Mouse (Mus musculus): ENCODE measurements at regions not wholly inside any gene's neighbourhood (a gene's known extent, or its start where the extent isn't known, plus 50 kb on each side); places are given as distances from the start of the nearest gene placed in this dataset.

DNA sequence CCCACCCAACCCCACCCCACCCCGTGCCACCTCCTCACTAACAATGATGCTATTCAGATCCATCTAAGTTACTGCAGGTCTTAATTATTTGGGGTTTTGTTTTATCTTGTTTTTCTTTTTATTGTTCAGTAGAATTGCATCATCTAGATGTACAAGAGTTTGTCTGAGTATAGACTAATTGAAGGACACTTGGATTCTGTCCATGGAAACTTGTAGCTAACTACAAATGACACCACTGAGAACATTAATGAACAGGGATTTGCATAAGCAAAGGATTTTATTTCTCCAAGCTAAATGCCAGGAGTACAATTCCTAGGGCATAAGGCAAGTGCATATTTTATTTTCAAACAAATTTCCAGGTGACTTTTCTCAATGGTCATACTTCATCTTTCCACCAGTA, 318.4 kb upstream of the Slc7a11 start:
- Histone ChIP-seq H3K27me3 (replicated peaks) (no peaks in the 10 kb centered on the region), H3K9ac (no peak overlapping the region), H3K4me3 (no peak overlapping the region), H3K36me3 (no peaks in the 10 kb centered on the region), H3K4me2 (no peak overlapping the region), H3K27ac (ENCODE audit: poor library complexity, severe bottlenecking) (no peak overlapping the region), H3K4me1 (replicated peaks) (no peaks in the 10 kb centered on the region), H3K9me3 (replicated peaks) (no peaks in the 10 kb centered on the region)
- 0% methylated on average over 1 of the region's 1 CpGs for WGBS
- no peak for ATAC-seq (ENCODE audit: insufficient number of reproducible peaks, low FRiP score)

GRCm38 (mm10) chr3:50758106-50758505, 314.7 kb upstream of the Slc7a11 start:
- H3K27me3 ChIP-seq (replicated peaks), result no peaks in the 10 kb centered on the region
- no peak overlapping the region for H3K4me2 ChIP-seq
- no peaks in the 10 kb centered on the region for H3K4me1 ChIP-seq (replicated peaks)
- 82% methylated on average over 1 of the region's 1 CpGs for WGBS
- H3K4me3 ChIP-seq, result no peak overlapping the region
- no peaks in the 10 kb centered on the region for H3K9me3 ChIP-seq (replicated peaks)
- no peak for ATAC-seq (ENCODE audit: insufficient number of reproducible peaks, low FRiP score)
- H3K36me3 ChIP-seq, result no peaks in the 10 kb centered on the region
- no peak overlapping the region for H3K9ac ChIP-seq
- H3K27ac ChIP-seq (ENCODE audit: poor library complexity, severe bottlenecking), result no peak overlapping the region

- Histone ChIP-seq H3K27ac (ENCODE audit: poor library complexity, severe bottlenecking) (no peak overlapping the region), H3K27me3 (replicated peaks) (no peaks in the 10 kb centered on the region), H3K4me1 (replicated peaks) (0 out of 2 replicates have a peak, but pooled peaks cover 3% of the 10 kb centered on the region), H3K36me3 (no peaks in the 10 kb centered on the region), H3K9me3 (replicated peaks) (no peaks in the 10 kb centered on the region), H3K9ac (no peak overlapping the region), H3K4me2 (no peak overlapping the region), H3K4me3 (no peak overlapping the region)
- 81% methylated on average over 1 of the region's 1 CpGs for WGBS
- ATAC-seq (ENCODE audit: insufficient number of reproducible peaks, low FRiP score), result no peak
Measured at GRCm38 (mm10) chr3:50737173-50737572, 293.8 kb upstream of the Slc7a11 start.

- WGBS, result 79% methylated on average over 5 of the region's 5 CpGs
- H3K27ac ChIP-seq (ENCODE audit: poor library complexity, severe bottlenecking), result no peak overlapping the region
- no peak overlapping the region for H3K4me2 ChIP-seq
- no peaks in the 10 kb centered on the region for H3K4me1 ChIP-seq (replicated peaks)
- no peaks in the 10 kb centered on the region for H3K9me3 ChIP-seq (replicated peaks)
- no peaks in the 10 kb centered on the region for H3K27me3 ChIP-seq (replicated peaks)
- H3K9ac ChIP-seq, result no peak overlapping the region
- no peak for ATAC-seq (ENCODE audit: insufficient number of reproducible peaks, low FRiP score)
- no peak overlapping the region for H3K4me3 ChIP-seq
- H3K36me3 ChIP-seq, result no peaks in the 10 kb centered on the region
Measured at GRCm38 (mm10) chr3:50719035-50719434, 275.6 kb upstream of the Slc7a11 start.

GRCm38 (mm10) chr3:50713463-50713862, 270.0 kb upstream of the Slc7a11 start:
- no peak for ATAC-seq (ENCODE audit: insufficient number of reproducible peaks, low FRiP score)
- H3K9ac ChIP-seq, result no peak overlapping the region
- WGBS, result 82% methylated on average over 6 of the region's 6 CpGs

GRCm38 (mm10) chr3:50709415-50709989, 266.1 kb upstream of the Slc7a11 start:
- Histone ChIP-seq H3K4me1 (replicated peaks) (peaks cover 8% of the 10 kb centered on the region; the same call in 1 of the 2 replicates), H3K27ac (ENCODE audit: poor library complexity, severe bottlenecking) (no peak overlapping the region), H3K9me3 (replicated peaks) (no peaks in the 10 kb centered on the region), H3K36me3 (no peaks in the 10 kb centered on the region), H3K4me3 (no peak overlapping the region), H3K4me2 (peak overlapping the region; percentile 31; the same call in 1 of the 2 replicates), H3K27me3 (replicated peaks) (no peaks in the 10 kb centered on the region), H3K9ac (no peak overlapping the region)
- WGBS, result 18% methylated on average over 12 of the region's 12 CpGs
- ATAC-seq (ENCODE audit: insufficient number of reproducible peaks, low FRiP score), result no peak

More at GRCm38 (mm10) chr3:50713463-50713862, 270.0 kb upstream of the Slc7a11 start:
- no peak overlapping the region for H3K4me3 ChIP-seq
- H3K4me2 ChIP-seq, result no peak overlapping the region
- no peaks in the 10 kb centered on the region for H3K27me3 ChIP-seq (replicated peaks)
- no peaks in the 10 kb centered on the region for H3K36me3 ChIP-seq
- H3K27ac ChIP-seq (ENCODE audit: poor library complexity, severe bottlenecking), result no peak overlapping the region
- no peaks in the 10 kb centered on the region for H3K9me3 ChIP-seq (replicated peaks)
- peaks cover 8% of the 10 kb centered on the region; the same call in 1 of the 2 replicates for H3K4me1 ChIP-seq (replicated peaks)

GRCm38 (mm10) chr3:50706707-50707106, 263.3 kb upstream of the Slc7a11 start:
- no peak for ATAC-seq (ENCODE audit: insufficient number of reproducible peaks, low FRiP score)
- Histone ChIP-seq H3K4me3 (no peak overlapping the region), H3K9me3 (replicated peaks) (peaks cover 8% of the 10 kb centered on the region), H3K9ac (no peak overlapping the region), H3K36me3 (no peaks in the 10 kb centered on the region), H3K4me2 (no peak overlapping the region), H3K4me1 (replicated peaks) (peaks cover 8% of the 10 kb centered on the region; the same call in 1 of the 2 replicates), H3K27me3 (replicated peaks) (no peaks in the 10 kb centered on the region), H3K27ac (ENCODE audit: poor library complexity, severe bottlenecking) (no peak overlapping the region)
- 68% methylated on average over 2 of the region's 2 CpGs for WGBS

DNA sequence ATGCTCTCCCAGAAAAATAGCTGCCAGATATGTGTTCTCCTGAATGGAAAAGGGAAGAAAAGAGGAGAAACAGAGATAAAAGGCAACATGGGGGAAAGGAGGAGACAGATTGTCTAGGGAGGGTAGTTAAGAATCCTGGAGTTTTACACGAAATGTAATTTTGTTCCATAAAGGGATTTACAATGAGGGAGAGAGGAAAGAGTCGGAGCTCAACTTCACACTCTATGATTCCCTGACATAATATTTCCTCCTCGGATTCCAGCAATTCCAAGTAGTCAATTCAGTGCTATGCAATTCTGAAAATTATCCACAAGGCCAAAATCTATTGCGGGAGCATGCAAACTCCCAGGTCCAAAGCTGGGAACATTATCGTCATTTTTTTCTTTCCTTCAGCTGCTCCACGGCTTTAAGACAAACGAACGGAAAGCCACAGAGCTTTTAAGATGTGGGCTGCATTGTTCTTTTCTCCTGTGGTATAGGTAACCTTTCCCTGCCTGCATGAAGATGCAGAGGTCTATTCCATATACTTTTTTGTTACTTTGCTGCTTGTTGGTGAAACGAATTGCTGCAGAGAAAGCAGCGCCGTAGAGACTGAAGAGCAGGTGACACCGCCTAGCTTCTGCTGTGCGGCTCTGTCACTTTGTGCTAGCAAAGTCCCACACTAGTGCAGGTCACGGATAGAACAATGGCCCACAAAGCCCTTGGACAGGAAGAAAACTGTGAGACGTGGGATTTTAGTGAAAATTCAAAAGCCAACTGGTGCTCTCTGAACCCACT, 251.7 kb upstream of the Slc7a11 start:
- Histone ChIP-seq H3K27me3 (replicated peaks) (no peaks in the 10 kb centered on the region), H3K4me2 (no peak overlapping the region), H3K27ac (ENCODE audit: poor library complexity, severe bottlenecking) (no peak overlapping the region), H3K9me3 (replicated peaks) (no peaks in the 10 kb centered on the region), H3K36me3 (no peaks in the 10 kb centered on the region), H3K4me1 (replicated peaks) (no peaks in the 10 kb centered on the region), H3K4me3 (no peak overlapping the region), H3K9ac (no peak overlapping the region)
- ATAC-seq (ENCODE audit: insufficient number of reproducible peaks, low FRiP score), result no peak
- 73% methylated on average over 15 of the region's 15 CpGs for WGBS

DNA sequence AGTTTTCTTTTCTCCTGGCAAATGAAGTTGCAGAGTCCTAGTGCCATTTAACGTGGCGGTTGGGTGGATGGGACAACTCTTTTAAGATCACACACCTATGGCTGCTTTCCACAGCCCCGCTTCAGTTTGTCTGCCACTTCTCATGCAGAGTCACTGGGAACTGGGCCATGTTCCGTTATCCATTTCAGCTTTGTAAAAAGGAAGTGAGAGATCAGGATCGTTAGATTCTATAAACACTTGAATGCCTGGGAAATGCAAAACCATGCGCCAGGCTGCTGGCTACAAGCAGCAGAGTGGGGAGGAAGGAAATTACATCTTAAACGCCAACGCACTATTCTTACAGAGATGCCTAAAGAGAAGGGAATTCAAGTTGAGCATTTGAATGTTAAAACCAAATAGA, 251.1 kb upstream of the Slc7a11 start:
- Histone ChIP-seq H3K27ac (ENCODE audit: poor library complexity, severe bottlenecking) (no peak overlapping the region; the same call in 1 of the 2 replicates), H3K4me2 (no peak overlapping the region), H3K4me3 (no peak overlapping the region), H3K9ac (no peak overlapping the region), H3K27me3 (replicated peaks) (no peaks in the 10 kb centered on the region), H3K4me1 (replicated peaks) (no peaks in the 10 kb centered on the region), H3K9me3 (replicated peaks) (no peaks in the 10 kb centered on the region), H3K36me3 (no peaks in the 10 kb centered on the region)
- WGBS, result 47% methylated on average over 8 of the region's 8 CpGs
- no peak for ATAC-seq (ENCODE audit: insufficient number of reproducible peaks, low FRiP score)

DNA sequence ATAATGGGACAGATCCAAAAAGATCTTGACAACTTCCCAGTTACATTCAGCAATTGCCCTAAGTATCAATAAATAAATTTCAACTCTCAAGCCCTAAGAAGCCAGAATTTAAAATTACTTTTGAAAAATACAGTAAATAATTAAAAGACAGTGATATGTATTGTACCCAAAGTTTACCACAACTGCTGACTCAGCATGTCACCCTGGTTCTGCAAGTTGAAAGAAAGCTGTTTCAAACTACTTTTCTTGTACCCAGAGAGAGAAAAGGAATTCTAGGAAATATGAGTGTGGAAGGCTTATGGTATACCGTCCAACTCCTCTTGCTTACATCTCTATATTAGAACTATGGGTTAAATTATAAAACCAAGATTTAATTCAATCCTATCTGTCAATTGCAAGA, 248.9 kb upstream of the Slc7a11 start:
- WGBS, result 90% methylated on average over 1 of the region's 1 CpGs
- Histone ChIP-seq H3K4me3 (no peak overlapping the region), H3K9me3 (replicated peaks) (no peaks in the 10 kb centered on the region), H3K27ac (ENCODE audit: poor library complexity, severe bottlenecking) (no peak overlapping the region), H3K4me1 (replicated peaks) (no peaks in the 10 kb centered on the region), H3K4me2 (no peak overlapping the region), H3K9ac (no peak overlapping the region), H3K36me3 (no peaks in the 10 kb centered on the region), H3K27me3 (replicated peaks) (no peaks in the 10 kb centered on the region)
- ATAC-seq (ENCODE audit: insufficient number of reproducible peaks, low FRiP score), result no peak

DNA sequence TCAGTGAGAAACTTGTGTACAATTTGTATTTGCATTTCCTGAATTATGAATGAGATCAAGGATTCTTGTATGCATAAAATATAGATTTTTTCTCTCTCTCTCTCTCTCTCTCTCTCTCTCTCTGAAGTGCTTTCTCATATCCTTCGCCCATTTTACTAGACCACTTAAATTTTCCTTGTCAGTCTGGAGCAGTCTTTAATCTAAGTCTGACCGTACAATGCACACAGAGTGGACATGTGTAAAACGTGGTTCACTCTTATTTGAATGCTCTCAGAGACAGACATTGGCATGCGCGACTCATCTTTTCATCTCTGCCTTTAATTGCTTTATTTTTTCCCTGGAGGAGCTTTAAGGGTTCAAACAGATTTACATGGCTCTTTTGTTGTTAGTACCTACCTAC, 247.3 kb upstream of the Slc7a11 start:
- ATAC-seq (ENCODE audit: insufficient number of reproducible peaks, low FRiP score), result no peak
- Histone ChIP-seq H3K27me3 (replicated peaks) (no peaks in the 10 kb centered on the region), H3K9ac (no peak overlapping the region), H3K9me3 (replicated peaks) (no peaks in the 10 kb centered on the region), H3K4me1 (replicated peaks) (no peaks in the 10 kb centered on the region), H3K4me3 (no peak overlapping the region), H3K27ac (ENCODE audit: poor library complexity, severe bottlenecking) (no peak overlapping the region), H3K4me2 (no peak overlapping the region), H3K36me3 (no peaks in the 10 kb centered on the region)
- WGBS, result 80% methylated on average over 5 of the region's 5 CpGs
